In the genomic region with DNA sequence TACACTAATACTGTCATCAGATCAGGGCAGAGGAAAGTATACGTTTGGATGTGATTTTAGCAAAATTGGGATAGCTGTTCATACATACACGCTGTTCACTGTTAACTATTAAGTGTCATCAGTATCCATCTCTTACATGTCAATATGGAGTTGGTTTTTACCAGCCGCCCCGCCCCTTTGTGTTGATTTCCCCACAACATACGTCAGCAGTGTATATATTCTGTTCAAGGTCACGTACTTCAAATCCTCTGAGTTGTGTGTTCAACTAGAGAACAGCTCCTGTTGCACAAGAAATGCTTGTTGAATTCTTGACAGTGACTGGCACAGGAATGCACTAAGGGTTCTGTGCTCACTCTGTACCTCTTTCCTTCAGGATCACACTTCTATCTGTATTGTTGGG, we compare ENCODE assay signal across 8 mouse cellular contexts. TPM values are rescaled to one million over a fixed set of nuclear protein-coding genes. Genes with fewer than 3 reads are reported as not detected.
DNase-seq lines count a peak whose midpoint lies in the region; ATAC-seq and TF ChIP-seq lines count a peak whose summit lies in the region.

No protein-coding gene starts in this region.

- no peaks in the 10 kb centered on the region for H3K27me3 ChIP-seq in heart, embryonic 11.5 days (ENCODE audit: control insufficient read depth, insufficient read depth, low read length)
- H3K27me3 ChIP-seq in neural tube, embryonic 11.5 days (ENCODE audit: control insufficient read depth, insufficient read depth, low read length), result no peaks in the 10 kb centered on the region
- no peaks in the 10 kb centered on the region for H3K27me3 ChIP-seq in limb, embryonic 14.5 days (ENCODE audit: control insufficient read depth, insufficient read depth, low read length)
- H3K27me3 ChIP-seq in neural tube, embryonic 14.5 days (ENCODE audit: control insufficient read depth, insufficient read depth, low read length), result no peaks in the 10 kb centered on the region

- H3K4me1 ChIP-seq in heart, embryonic 11.5 days (ENCODE audit: control insufficient read depth, insufficient read depth, low read length), result peaks cover 6% of the 10 kb centered on the region; the same call in 1 of the 2 replicates
- 0 out of 2 replicates have a peak, but pooled peaks cover 2% of the 10 kb centered on the region for H3K4me1 ChIP-seq in neural tube, embryonic 11.5 days (ENCODE audit: control insufficient read depth, insufficient read depth, low read length)
- no peaks in the 10 kb centered on the region for H3K4me1 ChIP-seq in limb, embryonic 14.5 days (ENCODE audit: control insufficient read depth, insufficient read depth, low read length)
- peaks cover 13% of the 10 kb centered on the region; the same call in 1 of the 2 replicates for H3K4me1 ChIP-seq in neural tube, embryonic 14.5 days (ENCODE audit: control insufficient read depth, insufficient read depth, low read length)

- H3K4me3 ChIP-seq in heart, embryonic 11.5 days (ENCODE audit: low read depth, low read length), result peak overlapping the region; percentile 72; the same call in 1 of the 2 replicates
- no peak overlapping the region for H3K4me3 ChIP-seq in neural tube, embryonic 11.5 days (ENCODE audit: low read depth, low read length)
- no peak overlapping the region for H3K4me3 ChIP-seq in limb, embryonic 14.5 days (replicated peaks; ENCODE audit: low read length)
- peak overlapping the region; percentile 59 for H3K4me3 ChIP-seq in neural tube, embryonic 14.5 days (ENCODE audit: low read depth, low read length)

- WGBS in heart, embryonic 11.5 days (ENCODE audit: insufficient replicate concordance), result 82% methylated on average over 6 of the region's 6 CpGs
- whole genome bisulfite sequencing in neural tube, embryonic 11.5 days, result 95% methylated on average over 6 of the region's 6 CpGs
- WGBS in limb, embryonic 14.5 days, result 86% methylated on average over 6 of the region's 6 CpGs
- 82% methylated on average over 6 of the region's 6 CpGs for WGBS in neural tube, embryonic 14.5 days

- H3K9ac ChIP-seq in heart, embryonic 11.5 days (ENCODE audit: low read depth, low read length), result no peak overlapping the region
- H3K9ac ChIP-seq in neural tube, embryonic 11.5 days (ENCODE audit: low read length), result no peak overlapping the region
- H3K9ac ChIP-seq in limb, embryonic 14.5 days (ENCODE audit: low read depth, low read length, severe bottlenecking), result no peak overlapping the region
- no peak overlapping the region for H3K9ac ChIP-seq in neural tube, embryonic 14.5 days (replicated peaks; ENCODE audit: low read depth, low read length)

- no peaks in the 10 kb centered on the region for H3K36me3 ChIP-seq in heart, embryonic 11.5 days (ENCODE audit: control insufficient read depth, insufficient read depth, low read length)
- H3K36me3 ChIP-seq in neural tube, embryonic 11.5 days (ENCODE audit: control insufficient read depth, insufficient read depth, low read length), result no peaks in the 10 kb centered on the region
- no peaks in the 10 kb centered on the region for H3K36me3 ChIP-seq in limb, embryonic 14.5 days (ENCODE audit: control insufficient read depth, insufficient read depth, low read length)
- no peaks in the 10 kb centered on the region for H3K36me3 ChIP-seq in neural tube, embryonic 14.5 days (ENCODE audit: control insufficient read depth, insufficient read depth, low read length)

- H3K9me3 ChIP-seq in heart, embryonic 11.5 days (replicated peaks; ENCODE audit: control insufficient read depth, low read length), result no peaks in the 10 kb centered on the region
- no peaks in the 10 kb centered on the region for H3K9me3 ChIP-seq in neural tube, embryonic 11.5 days (ENCODE audit: control insufficient read depth, low read length)
- H3K9me3 ChIP-seq in limb, embryonic 14.5 days (ENCODE audit: control insufficient read depth, low read length), result no peaks in the 10 kb centered on the region
- no peaks in the 10 kb centered on the region for H3K9me3 ChIP-seq in neural tube, embryonic 14.5 days (ENCODE audit: control insufficient read depth, low read length)

- peak overlapping the region; percentile 74; the same call in 1 of the 2 replicates for H3K4me2 ChIP-seq in heart, embryonic 11.5 days
- peak overlapping the region; percentile 62; the same call in 1 of the 2 replicates for H3K4me2 ChIP-seq in neural tube, embryonic 11.5 days (ENCODE audit: low read depth)
- H3K4me2 ChIP-seq in limb, embryonic 14.5 days (replicated peaks; ENCODE audit: low read depth, low read length, severe bottlenecking), result peak overlapping the region; percentile 43; the same call in 1 of the 2 replicates
- H3K4me2 ChIP-seq in neural tube, embryonic 14.5 days (ENCODE audit: low read depth, low read length), result peak overlapping the region; percentile 64

- H3K27ac ChIP-seq in heart, embryonic 11.5 days (ENCODE audit: low read depth, low read length), result no peak overlapping the region
- H3K27ac ChIP-seq in neural tube, embryonic 11.5 days (ENCODE audit: low read depth, low read length), result no peak overlapping the region
- no peak overlapping the region for H3K27ac ChIP-seq in limb, embryonic 14.5 days (replicated peaks; ENCODE audit: low read depth, low read length)
- no peak overlapping the region for H3K27ac ChIP-seq in neural tube, embryonic 14.5 days (ENCODE audit: low read depth, low read length)

- intact Hi-C loops in heart, postnatal 25 days (cut with DNase I), result no loop called here
- intact Hi-C loops in left cerebral cortex, postnatal 10 days (cut with DNase I), result no loop called here

- ATAC-seq in heart, embryonic 11.5 days (replicated peaks; ENCODE audit: insufficient number of reproducible peaks, low FRiP score, low TSS enrichment), result no peak
- ATAC-seq in neural tube, embryonic 11.5 days (ENCODE audit: insufficient read depth, low FRiP score, low TSS enrichment), result no peak
- no peak for ATAC-seq in limb, embryonic 14.5 days (ENCODE audit: low FRiP score, low read depth)
- ATAC-seq in neural tube, embryonic 14.5 days (ENCODE audit: low read depth), result no peak

- TF ChIP-seq POLR2A in limb, embryonic 14.5 days (IDR thresholded peaks at IDR 0.05; ENCODE audit: borderline replicate concordance, extremely low read depth, insufficient read depth, insufficient read length), result no peak

- DNase-seq in heart, postnatal 25 days (ENCODE audit: low spot score), result no peak
- DNase-seq in neural tube, embryonic 11.5 days (ENCODE audit: low spot score), result no peak
- DNase-seq in neural tube, embryonic 10.5 days (ENCODE audit: extremely low spot score, low spot score), result no peak
- no peak for DNase-seq in limb, embryonic 14.5 days (ENCODE audit: low spot score)
- DNase-seq in left cerebral cortex, postnatal 10 days (ENCODE audit: extremely low spot score in 1 of 2, low spot score in 2 of 2), result no peak
- no peak for DNase-seq in cerebellum, adult 11 months

RNA-seq across cellular contexts. Expression of a gene that starts 8.2 kb away (rescaled TPM):
- 19.9 and 23.6 TPM in 2 replicates for polyA plus RNA-seq in heart, embryonic 11.5 days (2014; fragmentation: Nextera tagmentation; extraction: Ambion mirVana)
- total RNA-seq in heart, postnatal 25 days (2021), result 1 to 10 TPM; 7.8 to 8.9 TPM
- polyA plus RNA-seq in neural tube, embryonic 11.5 days (2014; fragmentation: Nextera tagmentation; extraction: Ambion mirVana), result 56.1 and 59.1 TPM in 2 replicates
- 27.3 and 27.8 TPM in 2 replicates for polyA plus RNA-seq in limb, embryonic 14.5 days (2012; rRNA removed)
- 25.4 and 30.7 TPM in 2 replicates for polyA plus RNA-seq in limb, embryonic 14.5 days (2014; fragmentation: Nextera tagmentation; extraction: Ambion mirVana)
- polyA plus RNA-seq in neural tube, embryonic 14.5 days (2014; fragmentation: Nextera tagmentation; extraction: Ambion mirVana), result 89.3 and 90.8 TPM in 2 replicates
- 10 to 100 TPM; 40.6 to 45.3 TPM for total RNA-seq in left cerebral cortex, postnatal 10 days (2021)

Comparison
In these comparisons a context has a peak if more than half of its experiments do, and no peak if none do; other contexts are left out.
1. H3K4me3 ChIP-seq: peak in heart, embryonic 11.5 days (single experiment) and neural tube, embryonic 14.5 days (single experiment); none in neural tube, embryonic 11.5 days (single experiment) and limb, embryonic 14.5 days (single experiment).
2. Peak in every context shown above with its lines, with median percentiles within 50 percentile points of each other: H3K4me2 ChIP-seq.